Mouse (Mus musculus) lung, adult 2 months (tissue): ENCODE measurements around the gene Rspo1.

Experiments
- CTCF ChIP-seq: fragments of 200-500 bp; IDR thresholded peaks from 2 replicates; pipeline ENCODE4 v1.5.1; 2011; ENCODE audit warnings: mild to moderate bottlenecking, low read length, control low read depth; ENCODE audit not compliant: insufficient read depth
- POLR2A ChIP-seq: fragments of 200-500 bp; IDR thresholded peaks from 2 replicates; pipeline ENCODE4 v1.6.1; 2011; ENCODE audit warnings: low read depth, mild to moderate bottlenecking, control low read depth, low read length, borderline replicate concordance; ENCODE audit errors: extremely low read depth

DNA sequence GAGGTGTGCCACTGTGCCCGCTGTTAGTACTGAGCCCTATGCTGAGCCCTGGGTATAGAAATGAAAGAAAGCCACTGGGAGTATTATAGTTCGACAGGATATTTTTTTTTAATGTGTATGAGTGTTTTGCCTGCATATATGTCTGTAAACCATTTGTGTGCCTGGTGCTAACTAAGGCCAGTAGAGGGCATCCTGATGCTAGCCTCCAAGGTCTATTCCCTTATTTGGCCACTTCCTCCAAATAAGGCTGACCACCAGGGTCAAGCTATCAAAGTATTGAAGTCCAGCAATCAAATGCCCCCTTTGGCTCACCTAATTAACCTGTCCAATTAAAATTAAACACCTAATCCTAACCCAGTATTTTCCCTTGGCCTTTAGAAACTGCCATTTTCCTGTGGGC, 41.3 kb upstream of the Rspo1 start:
- TF ChIP-seq CTCF (no peak), POLR2A (no peak)
